Mouse (Mus musculus): Measurements from ENCODE around the gene 4930449I24Rik. TPM values are rescaled to one million over a fixed set of nuclear protein-coding genes. Genes with fewer than 3 reads are reported as not detected.

4930449I24Rik gene
- polyA plus RNA-seq (2012; rRNA removed; ENCODE audit: low replicate concordance): not detected in 2 replicates

GRCm38 (mm10) chr5:146502099-146502498, at the start of gene 4930449I24Rik:
TSS of gene 4930449I24Rik (plus strand) at chr5:146502399.

GRCm38 (mm10) chr5:146481665-146482064, 20.5 kb upstream of the 4930449I24Rik start, which contains the start of gene Gm6408:
TSS of gene Gm6408 (plus strand) at chr5:146481965.

GRCm38 (mm10) chr5:146491063-146491462, 11.1 kb upstream of the 4930449I24Rik start, which contains the start of gene Gm6370:
TSS of gene Gm6370 (plus strand) at chr5:146491363.

GRCm38 (mm10) chr5:146513823-146514222, 11.6 kb downstream of the 4930449I24Rik start, which contains the start of gene Gm3402:
TSS of gene Gm3402 (plus strand) at chr5:146514123.

GRCm38 (mm10) chr5:146525501-146525900, 23.3 kb downstream of the 4930449I24Rik start, which contains the start of gene Gm3404:
TSS of gene Gm3404 (plus strand) at chr5:146525801.

GRCm38 (mm10) chr5:146537347-146537746, 35.1 kb downstream of the 4930449I24Rik start, which contains the start of gene Gm3409:
TSS of gene Gm3409 (plus strand) at chr5:146537647.

Other genes starting within 250 kb of the 4930449I24Rik start
- 1.1 and 11.8 TPM in 2 replicates for gene Wasf3, start 117.4 kb upstream of the 4930449I24Rik start, polyA plus RNA-seq (2012; rRNA removed; ENCODE audit: low replicate concordance)
- not detected in 2 replicates for gene Gm6408, start 20.4 kb upstream of the 4930449I24Rik start, polyA plus RNA-seq (2012; rRNA removed; ENCODE audit: low replicate concordance)
- not detected in 2 replicates for gene Gm6370, start 11.0 kb upstream of the 4930449I24Rik start, polyA plus RNA-seq (2012; rRNA removed; ENCODE audit: low replicate concordance)
- gene Gm3402, start 11.7 kb downstream of the 4930449I24Rik start, polyA plus RNA-seq (2012; rRNA removed; ENCODE audit: low replicate concordance): not detected in 2 replicates
- not detected in 2 replicates for gene Gm3404, start 23.4 kb downstream of the 4930449I24Rik start, polyA plus RNA-seq (2012; rRNA removed; ENCODE audit: low replicate concordance)
- not detected in 2 replicates for gene Gm3409, start 35.2 kb downstream of the 4930449I24Rik start, polyA plus RNA-seq (2012; rRNA removed; ENCODE audit: low replicate concordance)
- gene Gm3415, start 53.7 kb downstream of the 4930449I24Rik start, polyA plus RNA-seq (2012; rRNA removed; ENCODE audit: low replicate concordance): not detected in 2 replicates
- 0.67 TPM in 1 of 2 replicates, not detected in the other for gene Gpr12, start 82.8 kb downstream of the 4930449I24Rik start, polyA plus RNA-seq (2012; rRNA removed; ENCODE audit: low replicate concordance)

Data from subcutaneous adipose tissue, adult 2 months (tissue).